ENCODE assay signal across 27 mouse cellular contexts in genomic region chr11:101976949-101977348, GRCm38 (mm10). TPM values are rescaled to one million over a fixed set of nuclear protein-coding genes. Genes with fewer than 3 reads are reported as not detected.
DNase-seq lines count a peak whose midpoint lies in the region; ATAC-seq and TF ChIP-seq lines count a peak whose summit lies in the region.
"Had no signal": no experiment of that assay in that cellular context is flagged by ENCODE, and none has a peak within 500 bp of the region (broad histone marks: within the 10 kb centered on the region; RNA-seq: fewer than 3 reads in every experiment).

No protein-coding gene starts in this region.

- TF ChIP-seq CTCF in kidney, adult 2 months (conservative IDR thresholded peaks at IDR 0.05; ENCODE audit: insufficient read depth, insufficient read length, low read depth, low read length), result 0 out of 2 replicates have a peak, but pooled peaks have one; percentile 5
- 0 out of 2 replicates have a peak, but pooled peaks have one; percentile 7 for TF ChIP-seq CTCF in lung, adult 2 months (IDR thresholded peaks at IDR 0.05; ENCODE audit: insufficient read depth, low read length)
- peak; percentile 12; the same call in 1 of the 2 replicates for TF ChIP-seq CTCF in small intestine, adult 2 months (IDR thresholded peaks at IDR 0.05; ENCODE audit: extremely low read depth, insufficient read length, insufficient replicate concordance, low read depth, low read length)

- H3K36me3 ChIP-seq in kidney, adult 2 months (ENCODE audit: control insufficient read depth, insufficient read depth, low read length), result no peaks in the 10 kb centered on the region; the same call in 1 of the 2 replicates
- H3K36me3 ChIP-seq in kidney, embryonic 16.5 days (ENCODE audit: insufficient read depth, low read length), result peaks cover 9% of the 10 kb centered on the region; the same call in 1 of the 2 replicates
- peaks cover 4% of the 10 kb centered on the region; the same call in 1 of the 2 replicates for H3K36me3 ChIP-seq in small intestine, adult 2 months (ENCODE audit: control insufficient read depth, insufficient read depth, low read length)
- H3K36me3 ChIP-seq: embryonic facial prominence, embryonic 13.5 days; limb, embryonic 10.5 days had no signal

- no peaks in the 10 kb centered on the region for H3K27me3 ChIP-seq in kidney, adult 2 months (replicated peaks; ENCODE audit: control insufficient read depth, insufficient read depth, low read length)
- no peaks in the 10 kb centered on the region for H3K27me3 ChIP-seq in kidney, embryonic 16.5 days (ENCODE audit: insufficient read depth, low read length)
- no peaks in the 10 kb centered on the region for H3K27me3 ChIP-seq in small intestine, adult 2 months (ENCODE audit: control insufficient read depth, insufficient read depth, low read length)
- H3K27me3 ChIP-seq: embryonic facial prominence, embryonic 13.5 days had no signal

- 93% methylated on average over 7 of the region's 7 CpGs for WGBS in kidney, adult 2 months
- 94% methylated on average over 7 of the region's 7 CpGs for WGBS in kidney, embryonic 16.5 days
- WGBS in lung, adult 2 months, result 89% methylated on average over 7 of the region's 7 CpGs
- 92% methylated on average over 7 of the region's 7 CpGs for WGBS in small intestine, adult 2 months

- no peak overlapping the region for H3K27ac ChIP-seq in kidney, adult 2 months (ENCODE audit: insufficient read depth, low read depth, low read length)
- no peak overlapping the region for H3K27ac ChIP-seq in kidney, embryonic 16.5 days (ENCODE audit: low read length)
- H3K27ac ChIP-seq in small intestine, adult 2 months (ENCODE audit: insufficient read depth, low read depth, low read length), result no peak overlapping the region
- H3K27ac ChIP-seq: embryonic facial prominence, embryonic 13.5 days; limb, embryonic 10.5 days had no signal

- peak; percentile 27 for DNase-seq in cerebellum, adult 9-10 months
- no peak for DNase-seq in cerebellum, adult 11 months
- no peak for DNase-seq in kidney, adult 2 months
- no peak for DNase-seq in lung, adult 2 months
- DNase-seq in lung, postnatal 10 days, result no peak
- DNase-seq: cerebellum, postnatal 14 days; heart, postnatal 10 days; lung, postnatal 14 days; thymus, postnatal 4 days had no signal

- no peak overlapping the region for H3K4me3 ChIP-seq in kidney, adult 2 months (ENCODE audit: insufficient read depth, low read depth, low read length)
- H3K4me3 ChIP-seq in kidney, embryonic 16.5 days (ENCODE audit: low read length), result no peak overlapping the region
- H3K4me3 ChIP-seq in lung, adult 2 months (replicated peaks; ENCODE audit: extremely low read depth, low read depth, low read length), result no peak overlapping the region
- H3K4me3 ChIP-seq in small intestine, adult 2 months (ENCODE audit: low read depth, low read length), result no peak overlapping the region
- H3K4me3 ChIP-seq: embryonic facial prominence, embryonic 13.5 days; limb, embryonic 10.5 days had no signal

- TF ChIP-seq POLR2A in kidney, adult 2 months (IDR thresholded peaks at IDR 0.05; ENCODE audit: low read depth, low read length), result no peak
- TF ChIP-seq POLR2A in lung, adult 2 months (IDR thresholded peaks at IDR 0.05; ENCODE audit: borderline replicate concordance, extremely low read depth, low read depth, low read length), result no peak
- TF ChIP-seq POLR2A in small intestine, adult 2 months (IDR thresholded peaks at IDR 0.05; ENCODE audit: low read depth, low read length), result no peak

- no peak overlapping the region for H3K4me2 ChIP-seq in kidney, embryonic 16.5 days (replicated peaks; ENCODE audit: low read depth, low read length)
- H3K4me2 ChIP-seq: embryonic facial prominence, embryonic 13.5 days; heart, embryonic 11.5 days; liver, embryonic 11.5 days had no signal

- no peak for ATAC-seq in kidney, embryonic 16.5 days (ENCODE audit: low FRiP score, low TSS enrichment)
- ATAC-seq in megakaryocyte, adult 5-6 weeks (ENCODE audit: poor library complexity, severe bottlenecking), result no peak
- ATAC-seq: CD4-positive, CD25-positive, alpha-beta regulatory T cell, adult 4 months; forebrain, embryonic 14.5 days; inflammation-experienced regulatory T-cells, adult 6 months had no signal

- H3K9ac ChIP-seq in kidney, embryonic 16.5 days (replicated peaks; ENCODE audit: low read length), result no peak overlapping the region
- H3K9ac ChIP-seq: embryonic facial prominence, embryonic 13.5 days had no signal

- no peaks in the 10 kb centered on the region; the same call in 1 of the 2 replicates for H3K9me3 ChIP-seq in kidney, embryonic 16.5 days (ENCODE audit: low read length)
- H3K9me3 ChIP-seq: embryonic facial prominence, embryonic 13.5 days; limb, embryonic 10.5 days had no signal

- H3K4me1 ChIP-seq in kidney, adult 2 months (ENCODE audit: control insufficient read depth, insufficient read depth, low read length), result peaks cover 3% of the 10 kb centered on the region; the same call in 1 of the 2 replicates
- peaks cover 17% of the 10 kb centered on the region for H3K4me1 ChIP-seq in kidney, embryonic 16.5 days (ENCODE audit: insufficient read depth, low read length)
- no peaks in the 10 kb centered on the region for H3K4me1 ChIP-seq in lung, adult 2 months (ENCODE audit: control insufficient read depth, insufficient read depth, low read length)
- H3K4me1 ChIP-seq in small intestine, adult 2 months (ENCODE audit: control insufficient read depth, insufficient read depth, insufficient read length, low read length), result no peaks in the 10 kb centered on the region
- H3K4me1 ChIP-seq: embryonic facial prominence, embryonic 13.5 days had no signal

RNA-seq across cellular contexts. Expression of gene Cfap97d1, which starts 7.1 kb away (rescaled TPM):
- not detected in 2 replicates for polyA plus RNA-seq in kidney, adult 2 months (2012; rRNA removed)
- polyA plus RNA-seq in kidney, embryonic 16.5 days (2015; fragmentation: Nextera tagmentation; extraction: Ambion mirVana), result not detected in 2 replicates
- not detected in 2 replicates for polyA plus RNA-seq in lung, adult 2 months (2012; rRNA removed)
- not detected in 2 replicates for polyA plus RNA-seq in small intestine, adult 2 months (2012; rRNA removed)
- total RNA-seq in megakaryocyte, adult 5-6 weeks (2015), result not detected in 2 replicates
- not detected in 2 replicates for total RNA-seq in megakaryocyte, adult 5-6 weeks (2017)
- total RNA-seq: adrenal gland, adult 18-20 months; adrenal gland, postnatal 4 days; gastrocnemius, postnatal 4 days; heart, postnatal 10 days; layer of hippocampus, adult 8-10 months; left cerebral cortex, adult 8-10 months had no signal
- polyA plus RNA-seq: CD4-positive, CD25-positive, alpha-beta regulatory T cell, adult 4 months; embryonic facial prominence, embryonic 13.5 days; forebrain, embryonic 14.5 days; heart, embryonic 11.5 days; hindbrain, embryonic 11.5 days; inflammation-experienced regulatory T-cells, adult 6 months; kidney, embryonic 14.5 days; limb, embryonic 10.5 days; liver, embryonic 11.5 days; neural tube, embryonic 11.5 days had no signal

RNA-seq across cellular contexts. Expression of gene Dusp3, which starts 9.9 kb away (rescaled TPM):
- 67.8 and 92.4 TPM in 2 replicates for polyA plus RNA-seq in kidney, adult 2 months (2012; rRNA removed)
- 39.6 and 39.7 TPM in 2 replicates for polyA plus RNA-seq in kidney, embryonic 16.5 days (2015; fragmentation: Nextera tagmentation; extraction: Ambion mirVana)
- polyA plus RNA-seq in lung, adult 2 months (2012; rRNA removed), result 176 and 296 TPM in 2 replicates
- polyA plus RNA-seq in small intestine, adult 2 months (2012; rRNA removed), result 27.9 and 28.0 TPM in 2 replicates
- total RNA-seq in megakaryocyte, adult 5-6 weeks (2015), result 24.9 and 30.3 TPM in 2 replicates
- 21.9 and 25.2 TPM in 2 replicates for total RNA-seq in megakaryocyte, adult 5-6 weeks (2017)

RNA-seq across cellular contexts. Expression of gene Sost, which starts 10.1 kb away (rescaled TPM):
- polyA plus RNA-seq in kidney, adult 2 months (2012; rRNA removed), result 2.0 TPM in 2 replicates
- polyA plus RNA-seq in kidney, embryonic 16.5 days (2015; fragmentation: Nextera tagmentation; extraction: Ambion mirVana), result 0.76 and 0.80 TPM in 2 replicates
- polyA plus RNA-seq in lung, adult 2 months (2012; rRNA removed), result 2.0 and 2.2 TPM in 2 replicates
- not detected in 2 replicates for polyA plus RNA-seq in small intestine, adult 2 months (2012; rRNA removed)
- total RNA-seq in megakaryocyte, adult 5-6 weeks (2015), result not detected in 2 replicates
- total RNA-seq in megakaryocyte, adult 5-6 weeks (2017), result not detected in 2 replicates
- total RNA-seq: adrenal gland, adult 18-20 months had no signal
- polyA plus RNA-seq: CD4-positive, CD25-positive, alpha-beta regulatory T cell, adult 4 months; forebrain, embryonic 14.5 days; inflammation-experienced regulatory T-cells, adult 6 months; liver, embryonic 11.5 days; neural tube, embryonic 11.5 days had no signal

RNA-seq across cellular contexts. Expression of gene Mpp3, which starts 51.3 kb away (rescaled TPM):
- 2.3 and 3.5 TPM in 2 replicates for polyA plus RNA-seq in kidney, adult 2 months (2012; rRNA removed)
- 7.2 and 9.0 TPM in 2 replicates for polyA plus RNA-seq in kidney, embryonic 16.5 days (2015; fragmentation: Nextera tagmentation; extraction: Ambion mirVana)
- polyA plus RNA-seq in lung, adult 2 months (2012; rRNA removed), result 2.4 and 4.0 TPM in 2 replicates
- 0.55 and 0.90 TPM in 2 replicates for polyA plus RNA-seq in small intestine, adult 2 months (2012; rRNA removed)
- total RNA-seq in megakaryocyte, adult 5-6 weeks (2015), result not detected in 2 replicates
- not detected in 2 replicates for total RNA-seq in megakaryocyte, adult 5-6 weeks (2017)
